Mouse (Mus musculus): ENCODE measurements around the gene Duox1. TPM values are rescaled to one million over a fixed set of nuclear protein-coding genes. Genes with fewer than 3 reads are reported as not detected.

The Duox1 gene
- total and polyA plus RNA-seq, 3 experiments, result not detected

DNA sequence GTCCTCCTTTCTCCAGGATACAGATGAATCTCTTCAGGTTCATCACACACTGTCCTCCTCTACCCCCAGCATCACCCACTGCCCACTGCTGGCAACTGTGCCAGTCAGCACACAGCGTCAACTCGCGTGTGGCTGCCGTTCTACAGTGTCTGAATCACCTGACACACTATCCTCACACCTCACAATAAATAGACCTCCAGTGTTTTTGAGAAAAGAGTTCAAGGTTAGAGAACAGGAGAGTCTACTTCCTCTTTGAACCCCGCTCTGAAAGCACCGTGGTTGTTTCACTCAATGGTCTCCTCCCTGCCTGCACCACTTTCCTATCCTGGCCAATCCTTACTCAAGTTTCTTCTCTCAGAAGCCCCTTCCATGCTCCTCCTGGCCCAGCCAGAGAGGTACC, 45.7 kb downstream of the Duox1 start:
- DNase-seq (ENCODE audit: extremely low read depth), result no peak
- no peak overlapping the region for H3K9ac ChIP-seq (ENCODE audit: insufficient read depth, low read depth)
- no peaks in the 10 kb centered on the region for H3K79me2 ChIP-seq (replicated peaks; ENCODE audit: control insufficient read depth, extremely low read depth, insufficient read depth, poor library complexity, severe bottlenecking)
- H3K4me3 ChIP-seq (replicated peaks in 1 of 3; ENCODE audit: low read depth in 2 of 3, low read length in 2 of 3, poor library complexity in 1 of 3), result no peak overlapping the region
- H3K4me2 ChIP-seq (ENCODE audit: insufficient read depth, low read depth, poor library complexity, severe bottlenecking), result peak overlapping the region; percentile 31
- no peak overlapping the region for H3K27ac ChIP-seq (ENCODE audit: insufficient read depth, low read depth)
- H3K4me1 ChIP-seq (ENCODE audit: control insufficient read depth in 1 of 2, insufficient read depth in 2 of 2), result peaks cover 6 to 21% of the 10 kb centered on the region in 2 experiments
- H3K9me3 ChIP-seq (replicated peaks; ENCODE audit: low read length), result peaks cover 3% of the 10 kb centered on the region
- no peaks in the 10 kb centered on the region for H3K27me3 ChIP-seq (replicated peaks)
- in situ Hi-C loops (cut with MboI; ENCODE audit: low pct_ligation_motif_present, low pct_unique_long_range_greater_than_20kb, low sequenced_read_pairs) (no loop called here), dilution Hi-C loops (cut with MboI; ENCODE audit: extremely low pct_ligation_motif_present, extremely low pct_unique_long_range_greater_than_20kb, low sequenced_read_pairs) (no loop called here)
- no peaks in the 10 kb centered on the region for H3K36me3 ChIP-seq (replicated peaks in 1 of 2; ENCODE audit: control insufficient read depth in 1 of 2, insufficient read depth in 1 of 2, low read length in 1 of 2)
- TF ChIP-seq JUND (conservative IDR thresholded peaks at IDR 0.05; ENCODE audit: low read depth, low read length) (no peak), SIN3A (IDR thresholded peaks at IDR 0.05; ENCODE audit: low read length) (no peak), ELF1 (IDR thresholded peaks at IDR 0.05; ENCODE audit: low read depth, low read length) (no peak), CHD1 (IDR thresholded peaks at IDR 0.05; ENCODE audit: low read depth, low read length) (no peak)

DNA sequence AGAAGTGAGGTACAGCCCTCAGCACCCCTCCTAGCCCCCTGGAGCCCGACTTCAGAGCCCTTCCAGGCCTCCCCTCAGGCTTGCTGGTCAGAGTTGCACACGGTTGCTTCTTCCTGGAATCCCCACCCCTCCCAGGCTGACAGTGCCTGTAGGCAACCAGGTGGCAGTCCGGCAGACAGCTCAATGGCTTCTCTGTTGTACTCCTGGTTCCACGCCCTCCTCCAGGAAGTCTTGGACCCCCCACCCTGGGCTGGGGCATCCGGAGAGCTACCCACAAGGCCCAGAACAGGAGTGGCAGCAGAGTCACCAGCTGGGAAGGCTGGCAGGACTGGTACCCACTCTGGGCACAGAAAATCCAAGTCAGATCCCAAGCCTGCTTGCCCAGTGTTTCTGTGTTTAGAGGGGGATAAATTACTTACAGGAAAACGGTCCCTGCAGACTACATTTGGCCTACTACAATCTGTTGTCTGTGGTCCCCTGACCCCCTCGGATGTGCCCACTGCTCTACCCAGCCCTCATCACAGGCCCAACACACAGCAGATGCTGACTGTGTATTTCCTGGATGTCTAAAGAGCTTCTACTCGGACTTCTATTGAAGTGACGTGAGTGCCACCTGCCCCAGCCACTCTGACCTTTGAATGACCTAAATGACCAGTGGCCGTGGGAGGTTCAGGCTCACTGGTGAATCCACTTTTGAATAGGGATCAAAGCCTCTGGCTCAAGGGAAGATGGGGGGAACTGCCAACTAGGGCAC, 46.6 kb downstream of the Duox1 start:
- H3K9me3 ChIP-seq (replicated peaks; ENCODE audit: low read length), result peaks cover 3% of the 10 kb centered on the region
- H3K27ac ChIP-seq (ENCODE audit: insufficient read depth, low read depth), result no peak overlapping the region
- no peak for DNase-seq (ENCODE audit: extremely low read depth)
- in situ Hi-C loops (cut with MboI; ENCODE audit: low pct_ligation_motif_present, low pct_unique_long_range_greater_than_20kb, low sequenced_read_pairs), result no loop called here
- H3K36me3 ChIP-seq (replicated peaks in 1 of 2; ENCODE audit: control insufficient read depth in 1 of 2, insufficient read depth in 1 of 2, low read length in 1 of 2), result no peaks in the 10 kb centered on the region
- dilution Hi-C loops (cut with MboI; ENCODE audit: extremely low pct_ligation_motif_present, extremely low pct_unique_long_range_greater_than_20kb, low sequenced_read_pairs), result no loop called here
- no peak overlapping the region for H3K4me2 ChIP-seq (ENCODE audit: insufficient read depth, low read depth, poor library complexity, severe bottlenecking)
- peaks cover 6 to 21% of the 10 kb centered on the region in 2 experiments for H3K4me1 ChIP-seq (ENCODE audit: control insufficient read depth in 1 of 2, insufficient read depth in 2 of 2)
- H3K27me3 ChIP-seq (replicated peaks), result no peaks in the 10 kb centered on the region
- no peak for TF ChIP-seq ZNF384 (IDR thresholded peaks at IDR 0.05; ENCODE audit: low read depth, low read length)
- no peak for TF ChIP-seq ZMIZ1 (IDR thresholded peaks at IDR 0.05; ENCODE audit: low read depth, low read length)
- no peak for TF ChIP-seq NELFE (IDR thresholded peaks at IDR 0.05; ENCODE audit: low read depth, low read length)
- no peak for TF ChIP-seq IRF4 (IDR thresholded peaks at IDR 0.05; ENCODE audit: low read depth, low read length)
- TF ChIP-seq MYC (IDR thresholded peaks at IDR 0.05; ENCODE audit: low read depth, low read length), result no peak
- TF ChIP-seq MEF2A (IDR thresholded peaks at IDR 0.05; ENCODE audit: borderline replicate concordance, low read depth, low read length), result no peak
- no peak for TF ChIP-seq TCF12 (IDR thresholded peaks at IDR 0.05; ENCODE audit: low read depth, low read length)
- TF ChIP-seq RAD21 (IDR thresholded peaks at IDR 0.05; ENCODE audit: low read depth, low read length), result no peak
- TF ChIP-seq MXI1 (IDR thresholded peaks at IDR 0.05; ENCODE audit: low read depth, low read length), result no peak
- TF ChIP-seq HCFC1 (IDR thresholded peaks at IDR 0.05; ENCODE audit: low read depth, low read length), result no peak
- TF ChIP-seq CHD1 (IDR thresholded peaks at IDR 0.05; ENCODE audit: low read depth, low read length), result no peak
- no peak for TF ChIP-seq NRF1 (IDR thresholded peaks at IDR 0.05; ENCODE audit: low read depth, low read length)
- no peak for TF ChIP-seq ZC3H11A (IDR thresholded peaks at IDR 0.05; ENCODE audit: low read depth, low read length)
- no peak for TF ChIP-seq SIN3A (IDR thresholded peaks at IDR 0.05; ENCODE audit: low read length)
- TF ChIP-seq USF2 (conservative IDR thresholded peaks at IDR 0.05; ENCODE audit: low read depth, low read length), result no peak
- no peak for TF ChIP-seq UBTF (IDR thresholded peaks at IDR 0.05; ENCODE audit: low read depth, low read length)
- TF ChIP-seq KAT2A (IDR thresholded peaks at IDR 0.05; ENCODE audit: insufficient replicate concordance, low read length), result no peak
- no peak for TF ChIP-seq ZKSCAN1 (IDR thresholded peaks at IDR 0.05; ENCODE audit: borderline replicate concordance, low read depth, low read length)
- no peak for TF ChIP-seq PAX5 (IDR thresholded peaks at IDR 0.05; ENCODE audit: low read length)
- no peak overlapping the region for H3K9ac ChIP-seq (ENCODE audit: insufficient read depth, low read depth)
- no peak overlapping the region for H3K4me3 ChIP-seq (replicated peaks in 1 of 3; ENCODE audit: low read depth in 2 of 3, low read length in 2 of 3, poor library complexity in 1 of 3)
- no peaks in the 10 kb centered on the region for H3K79me2 ChIP-seq (replicated peaks; ENCODE audit: control insufficient read depth, extremely low read depth, insufficient read depth, poor library complexity, severe bottlenecking)

Data from CH12.LX (cell line).